Mouse (Mus musculus) retina, postnatal 7 days (tissue): ENCODE data around the gene Nox4.
"Not testable (repeated sequence)": the region's sequence is repeated elsewhere in the genome, so short reads cannot be mapped to it uniquely, and the experiment has no call there.

Experiments used
- DNase-seq: peaks from one replicate; pipeline ENCODE4 v3.0.0-alpha.2; 2012; ENCODE audit warnings: low read depth, low spot score

Gene Nox4

DNA sequence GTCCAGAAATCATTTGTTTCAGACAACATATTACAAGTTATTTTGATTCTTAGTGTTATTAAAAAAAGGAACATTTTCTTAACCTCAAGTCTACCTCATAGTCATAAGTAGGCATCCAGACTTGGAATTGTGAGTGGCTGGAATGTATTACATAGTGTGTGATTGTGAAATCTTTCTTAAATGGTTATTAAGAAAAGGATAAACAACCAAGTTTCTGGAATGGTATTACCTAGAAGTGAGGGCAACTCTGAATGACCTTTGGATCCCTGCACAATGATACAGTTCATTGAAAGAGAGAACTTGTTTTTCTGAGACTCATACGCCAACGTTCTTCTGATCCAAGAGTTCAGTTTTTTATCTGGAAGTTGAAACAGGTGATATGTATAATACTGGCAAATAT, 125.4 kb downstream of the Nox4 start:
- no peak for DNase-seq

GRCm38 (mm10) chr7:87374322-87374721, 128.4 kb downstream of the Nox4 start:
- DNase-seq: no peak

DNA sequence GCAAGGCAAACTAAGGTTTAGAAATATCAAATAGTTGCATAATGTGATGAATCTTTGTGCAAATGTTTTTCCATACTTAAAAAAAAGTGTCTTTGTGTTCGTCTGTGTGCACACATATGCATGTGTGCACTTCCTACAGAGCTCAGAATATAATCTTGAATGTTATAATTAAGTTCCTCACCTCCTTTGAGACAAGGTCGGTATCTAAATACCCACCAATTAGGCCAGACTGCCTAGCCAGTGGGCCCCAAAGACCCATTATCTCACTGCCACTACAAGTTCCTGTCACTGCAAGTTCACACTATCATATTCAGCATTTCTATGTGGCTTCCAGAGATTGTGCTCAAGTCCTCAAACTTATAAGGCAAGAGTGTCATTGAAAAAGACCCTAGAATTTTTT, 129.0 kb downstream of the Nox4 start:
- no peak for DNase-seq

DNA sequence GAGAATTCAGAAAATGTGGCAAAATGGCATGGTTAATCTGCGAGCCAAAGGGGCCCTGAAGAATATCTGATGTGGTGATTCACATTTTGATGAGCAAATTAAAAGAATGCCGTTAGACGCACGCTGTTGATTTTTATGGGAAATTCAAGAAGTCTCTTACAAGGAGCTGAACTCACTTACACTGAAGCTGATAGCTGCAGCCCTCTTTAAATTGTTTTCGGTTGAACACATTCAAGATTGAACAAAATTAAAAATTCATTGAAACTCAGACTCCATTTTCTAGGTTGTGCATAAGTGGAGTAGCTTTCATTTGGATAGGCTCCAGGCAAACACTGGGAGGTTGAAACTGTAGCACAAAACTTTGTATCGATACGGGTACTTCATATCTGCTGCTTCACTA, 151.1 kb downstream of the Nox4 start:
- DNase-seq: no peak

GRCm38 (mm10) chr7:87411373-87411772, 165.5 kb downstream of the Nox4 start:
- not testable (repeated sequence) for DNase-seq

DNA sequence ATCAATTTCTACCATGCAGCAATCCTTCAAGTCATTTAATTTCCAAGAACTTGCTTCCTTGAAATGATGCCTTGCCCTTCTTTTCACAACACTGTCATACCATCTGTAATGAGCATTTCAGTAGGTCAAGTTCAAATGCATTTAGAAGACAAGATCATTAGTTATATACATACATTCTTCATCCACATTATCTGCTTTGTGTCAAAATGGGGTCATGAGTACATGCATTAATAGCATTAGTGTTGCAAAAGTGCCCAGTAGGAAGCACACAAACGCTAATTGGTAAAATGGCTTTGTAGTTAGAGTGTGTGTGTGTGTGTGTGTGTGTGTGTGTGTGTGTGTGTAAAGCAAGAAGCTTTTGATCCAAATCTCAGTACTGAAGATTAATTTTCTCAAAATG, 167.4 kb downstream of the Nox4 start:
- DNase-seq: no peak
